9 mouse cellular contexts compared by ENCODE assay signal in genomic region chrX:60178025-60178743, GRCm38 (mm10). TPM values are rescaled to one million over a fixed set of nuclear protein-coding genes. Genes with fewer than 3 reads are reported as not detected.
DNase-seq lines count a peak whose midpoint lies in the region; ATAC-seq lines count a peak whose summit lies in the region.
"Had no signal": no experiment of that assay in that cellular context is flagged by ENCODE, and none has a peak within 500 bp of the region (broad histone marks: within the 10 kb centered on the region; RNA-seq: fewer than 3 reads in every experiment).

No protein-coding gene starts in this region.

- WGBS in kidney, embryonic 14.5 days: 19% methylated on average over 19 of the region's 19 CpGs
- WGBS in midbrain, embryonic 10.5 days: 10% methylated on average over 19 of the region's 19 CpGs

- H3K4me1 ChIP-seq in kidney, embryonic 14.5 days (ENCODE audit: control insufficient read depth, insufficient read depth, low read length): no peaks in the 10 kb centered on the region
- H3K4me1 ChIP-seq in brown adipose tissue, adult 24 weeks (ENCODE audit: control insufficient read depth, insufficient read depth, insufficient read length, low read length): no peaks in the 10 kb centered on the region; the same call in 1 of the 2 replicates
- peaks cover 12% of the 10 kb centered on the region for H3K4me1 ChIP-seq in midbrain, embryonic 10.5 days

- no peak overlapping the region for H3K9ac ChIP-seq in kidney, embryonic 14.5 days (ENCODE audit: low read depth, low read length)
- H3K9ac ChIP-seq: liver, embryonic 14.5 days had no signal

- H3K4me2 ChIP-seq in kidney, embryonic 14.5 days (replicated peaks; ENCODE audit: low read depth, low read length): peak overlapping the region; percentile 56

- no peaks in the 10 kb centered on the region for H3K36me3 ChIP-seq in kidney, embryonic 14.5 days (ENCODE audit: control insufficient read depth, insufficient read depth, low read length)
- H3K36me3 ChIP-seq in midbrain, embryonic 10.5 days: no peaks in the 10 kb centered on the region

- ATAC-seq in kidney, embryonic 14.5 days (ENCODE audit: low FRiP score, low TSS enrichment): 0 out of 2 replicates have a peak, but pooled peaks have one; percentile 16
- no peak for ATAC-seq in erythroid progenitor cell, adult 5-6 weeks (replicated peaks; ENCODE audit: low FRiP score, poor library complexity, severe bottlenecking)

- 0 out of 2 replicates have a peak, but pooled peaks cover 3% of the 10 kb centered on the region for H3K27me3 ChIP-seq in kidney, embryonic 14.5 days (ENCODE audit: control insufficient read depth, insufficient read depth, low read length)
- peaks cover 24% of the 10 kb centered on the region for H3K27me3 ChIP-seq in midbrain, embryonic 10.5 days (ENCODE audit: low read depth, poor library complexity, severe bottlenecking)

- H3K9me3 ChIP-seq in kidney, embryonic 14.5 days (ENCODE audit: control insufficient read depth, low read length): no peaks in the 10 kb centered on the region
- H3K9me3 ChIP-seq in midbrain, embryonic 10.5 days (replicated peaks): no peaks in the 10 kb centered on the region

- H3K4me3 ChIP-seq in kidney, embryonic 14.5 days (ENCODE audit: low read length): peak overlapping the region; percentile 36
- H3K4me3 ChIP-seq in brown adipose tissue, adult 24 weeks (ENCODE audit: insufficient read depth, low read depth, low read length): peak overlapping the region; percentile 6; the same call in 1 of the 2 replicates
- peak overlapping the region; percentile 56 for H3K4me3 ChIP-seq in midbrain, embryonic 10.5 days

- H3K27ac ChIP-seq in kidney, embryonic 14.5 days (ENCODE audit: low read depth, low read length): no peak overlapping the region
- H3K27ac ChIP-seq in brown adipose tissue, adult 24 weeks (replicated peaks; ENCODE audit: low read depth, low read length): no peak overlapping the region
- H3K27ac ChIP-seq in midbrain, embryonic 10.5 days (replicated peaks): peak overlapping the region; percentile 75
- H3K27ac ChIP-seq: liver, embryonic 14.5 days had no signal

- DNase-seq in kidney, adult 8-10 months: no peak
- peak; percentile 4 for DNase-seq in heart, postnatal 4 days
- DNase-seq in midbrain, embryonic 10.5 days (ENCODE audit: low spot score): peak; percentile 12
- DNase-seq in kidney, postnatal 14 days: no peak
- DNase-seq in lung, postnatal 25 days (ENCODE audit: low spot score): no peak

RNA-seq across cellular contexts. Expression of gene Mcf2, which starts 0.7 kb away (rescaled TPM):
- polyA plus RNA-seq in kidney, embryonic 14.5 days (2014; fragmentation: Nextera tagmentation; extraction: Ambion mirVana): 0.79 and 1.9 TPM in 2 replicates
- polyA plus RNA-seq in brown adipose tissue, adult 24 weeks (2012; ENCODE audit: insufficient read depth, insufficient read length, missing spikeins): not detected in 2 replicates
- under 1 TPM; 0.07 to 0.14 TPM for total RNA-seq in heart, postnatal 4 days (2021)
- polyA plus RNA-seq in midbrain, embryonic 10.5 days (2016; fragmentation: Nextera tagmentation; extraction: Ambion mirVana): 0.80 and 1.0 TPM in 2 replicates
- not detected in 2 replicates for total RNA-seq in erythroid progenitor cell, adult 5-6 weeks (2015; ENCODE audit: low replicate concordance)
- 0.51 TPM in 1 of 2 replicates, not detected in the other for total RNA-seq in erythroid progenitor cell, adult 5-6 weeks (2017; ENCODE audit: low replicate concordance)

Comparison
In these comparisons a context has a peak if more than half of its experiments do, and no peak if none do; other contexts are left out.
1. H3K4me3 ChIP-seq: peak in every context shown above with its lines; median percentile 56 in midbrain, embryonic 10.5 days; 36 in kidney, embryonic 14.5 days; 6 in brown adipose tissue, adult 24 weeks.
2. DNase-seq: peak in heart, postnatal 4 days (single experiment) and midbrain, embryonic 10.5 days (single experiment); none in kidney, adult 8-10 months (0 of 2), kidney, postnatal 14 days (single experiment) and lung, postnatal 25 days (single experiment).